Mouse (Mus musculus) heart, postnatal 0 days (tissue): Measurements from ENCODE around the gene Traf3ip2.

Experiments
- CTCF ChIP-seq: IDR thresholded peaks from 2 replicates; pipeline ENCODE4 v1.5.1; 2016; ENCODE audit warnings: antibody characterized with exemption, control low read depth, low read depth
- EP300 ChIP-seq: IDR thresholded peaks from 2 replicates; pipeline ENCODE4 v1.6.1; 2016; ENCODE audit warnings: antibody characterized with exemption, low read depth

DNA sequence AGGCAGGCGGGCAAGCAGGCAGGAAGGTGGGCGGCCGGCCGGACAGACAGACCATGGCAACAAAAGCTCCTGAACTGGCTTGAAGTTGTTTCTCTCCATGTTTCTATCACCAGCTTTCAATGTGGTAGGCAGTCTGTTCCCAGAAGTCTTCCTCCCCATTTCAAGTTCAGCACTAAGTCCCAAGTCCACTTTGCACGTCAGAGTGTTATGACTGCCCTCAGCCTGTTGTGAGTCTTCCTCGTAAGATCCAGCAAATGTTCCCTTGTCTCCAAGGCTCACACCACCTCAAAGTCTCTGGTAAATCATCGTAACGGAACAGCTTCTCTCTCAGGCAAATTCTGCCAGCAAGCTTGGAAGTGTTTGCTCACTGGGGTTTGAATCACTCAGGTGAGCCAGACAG is 3.9 kb downstream of the Traf3ip2 start:
- no peak for TF ChIP-seq EP300
- no peak for TF ChIP-seq CTCF
